Mouse (Mus musculus): ENCODE measurements at regions not wholly inside any gene's neighbourhood (a gene's known extent, or its start where the extent isn't known, plus 50 kb on each side); places are given as distances from the start of the nearest gene placed in this dataset.

DNA sequence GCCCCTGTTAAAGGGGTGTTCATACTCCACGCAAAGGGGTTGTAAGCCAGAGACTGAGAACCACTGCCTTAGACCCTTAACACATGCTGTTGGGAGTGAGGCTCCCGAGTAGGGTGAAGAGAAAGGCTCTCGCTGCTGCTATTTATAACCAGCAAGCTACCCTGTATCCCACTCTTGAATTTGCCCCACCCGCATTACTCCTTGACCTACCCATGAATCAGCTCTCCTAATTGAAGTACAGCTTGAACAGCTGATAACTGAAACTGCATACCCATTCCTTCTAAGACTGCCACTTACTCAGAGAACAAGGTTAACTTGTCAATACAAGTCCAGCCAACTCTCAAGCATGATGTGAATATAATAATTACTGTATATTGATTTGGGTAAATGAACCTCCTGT lies 2984.2 kb upstream of the 5930422O12Rik start:
- no peak for TF ChIP-seq CTCF (IDR thresholded peaks at IDR 0.05; ENCODE audit: borderline replicate concordance, insufficient read depth, low read depth, low read length)
- no peak for TF ChIP-seq POLR2A (IDR thresholded peaks at IDR 0.05; ENCODE audit: borderline replicate concordance, insufficient read depth, low read length)
